Mouse (Mus musculus): ENCODE results near the gene Diaph3. TPM values are rescaled to one million over a fixed set of nuclear protein-coding genes. Genes with fewer than 3 reads are reported as not detected.

Gene Diaph3
- polyA plus RNA-seq, 1 experiment from 2014 or later, result 7.5 TPM

- DNase-seq (no peak), ATAC-seq (no peak)
- H3K4me2 ChIP-seq (ENCODE audit: low read depth, low read length), result no peak overlapping the region
- H3K27ac ChIP-seq (ENCODE audit: low read depth), result no peak overlapping the region
- no peak for TF ChIP-seq CTCF (IDR thresholded peaks at IDR 0.05; ENCODE audit: low read depth)
- TF ChIP-seq EP300 (IDR thresholded peaks at IDR 0.05; ENCODE audit: low read depth), result no peak
- no peaks in the 10 kb centered on the region for H3K27me3 ChIP-seq (ENCODE audit: insufficient read depth, low read length)
- no peaks in the 10 kb centered on the region for H3K4me1 ChIP-seq (ENCODE audit: insufficient read depth)
- H3K36me3 ChIP-seq (replicated peaks; ENCODE audit: insufficient read depth, low read length), result no peaks in the 10 kb centered on the region
- H3K9ac ChIP-seq (replicated peaks), result no peak overlapping the region
- no peaks in the 10 kb centered on the region for H3K9me3 ChIP-seq (ENCODE audit: low read length)
- H3K4me3 ChIP-seq (ENCODE audit: low read depth, low read length), result no peak overlapping the region
Measured at GRCm38 (mm10) chr14:86681951-86682350, 459.1 kb downstream of the Diaph3 start.

GRCm38 (mm10) chr14:86678992-86679391, 462.0 kb downstream of the Diaph3 start:
- Histone ChIP-seq H3K4me3 (ENCODE audit: low read depth, low read length) (no peak overlapping the region), H3K4me2 (ENCODE audit: low read depth, low read length) (no peak overlapping the region), H3K9ac (replicated peaks) (no peak overlapping the region), H3K27me3 (ENCODE audit: insufficient read depth, low read length) (no peaks in the 10 kb centered on the region), H3K9me3 (ENCODE audit: low read length) (no peaks in the 10 kb centered on the region), H3K27ac (ENCODE audit: low read depth) (no peak overlapping the region), H3K4me1 (ENCODE audit: insufficient read depth) (no peaks in the 10 kb centered on the region), H3K36me3 (replicated peaks; ENCODE audit: insufficient read depth, low read length) (no peaks in the 10 kb centered on the region)
- ATAC-seq (no peak), DNase-seq (no peak)
- TF ChIP-seq CTCF (IDR thresholded peaks at IDR 0.05; ENCODE audit: low read depth) (no peak), EP300 (IDR thresholded peaks at IDR 0.05; ENCODE audit: low read depth) (no peak)
- WGBS (ENCODE audit: insufficient replicate concordance), result 89% methylated on average over 3 of the region's 3 CpGs

GRCm38 (mm10) chr14:86678179-86678780, 462.8 kb downstream of the Diaph3 start:
- ATAC-seq, result no peak
- DNase-seq, result no peak
- Histone ChIP-seq H3K9ac (replicated peaks) (no peak overlapping the region), H3K9me3 (ENCODE audit: low read length) (no peaks in the 10 kb centered on the region), H3K4me1 (ENCODE audit: insufficient read depth) (no peaks in the 10 kb centered on the region), H3K4me2 (ENCODE audit: low read depth, low read length) (no peak overlapping the region), H3K27me3 (ENCODE audit: insufficient read depth, low read length) (no peaks in the 10 kb centered on the region), H3K27ac (ENCODE audit: low read depth) (no peak overlapping the region), H3K4me3 (ENCODE audit: low read depth, low read length) (no peak overlapping the region), H3K36me3 (replicated peaks; ENCODE audit: insufficient read depth, low read length) (no peaks in the 10 kb centered on the region)
- WGBS (ENCODE audit: insufficient replicate concordance), result 54% methylated on average over 5 of the region's 5 CpGs
- no peak for TF ChIP-seq EP300 (IDR thresholded peaks at IDR 0.05; ENCODE audit: low read depth)
- peak; percentile 53 for TF ChIP-seq CTCF (IDR thresholded peaks at IDR 0.05; ENCODE audit: low read depth)

GRCm38 (mm10) chr14:86677015-86677414, 464.0 kb downstream of the Diaph3 start:
- ATAC-seq (no peak), DNase-seq (no peak)
- Histone ChIP-seq H3K27ac (ENCODE audit: low read depth) (no peak overlapping the region), H3K9me3 (ENCODE audit: low read length) (no peaks in the 10 kb centered on the region), H3K9ac (replicated peaks) (no peak overlapping the region), H3K27me3 (ENCODE audit: insufficient read depth, low read length) (no peaks in the 10 kb centered on the region), H3K4me2 (ENCODE audit: low read depth, low read length) (no peak overlapping the region), H3K4me3 (ENCODE audit: low read depth, low read length) (no peak overlapping the region), H3K4me1 (ENCODE audit: insufficient read depth) (no peaks in the 10 kb centered on the region), H3K36me3 (replicated peaks; ENCODE audit: insufficient read depth, low read length) (no peaks in the 10 kb centered on the region)
- no peak for TF ChIP-seq EP300 (IDR thresholded peaks at IDR 0.05; ENCODE audit: low read depth)
- no peak for TF ChIP-seq CTCF (IDR thresholded peaks at IDR 0.05; ENCODE audit: low read depth)
- WGBS (ENCODE audit: insufficient replicate concordance), result 83% methylated on average over 6 of the region's 6 CpGs

GRCm38 (mm10) chr14:86675314-86675713, 465.7 kb downstream of the Diaph3 start:
- no peak for DNase-seq
- H3K9ac ChIP-seq (replicated peaks), result no peak overlapping the region
- no peak overlapping the region for H3K4me3 ChIP-seq (ENCODE audit: low read depth, low read length)
- no peak for ATAC-seq
- no peaks in the 10 kb centered on the region for H3K4me1 ChIP-seq (ENCODE audit: insufficient read depth)
- no peaks in the 10 kb centered on the region for H3K27me3 ChIP-seq (ENCODE audit: insufficient read depth, low read length)
- H3K36me3 ChIP-seq (replicated peaks; ENCODE audit: insufficient read depth, low read length), result no peaks in the 10 kb centered on the region
- no peak overlapping the region for H3K4me2 ChIP-seq (ENCODE audit: low read depth, low read length)
- 69% methylated on average over 8 of the region's 8 CpGs for WGBS (ENCODE audit: insufficient replicate concordance)
- no peak overlapping the region for H3K27ac ChIP-seq (ENCODE audit: low read depth)
- TF ChIP-seq CTCF (IDR thresholded peaks at IDR 0.05; ENCODE audit: low read depth) (no peak), EP300 (IDR thresholded peaks at IDR 0.05; ENCODE audit: low read depth) (no peak)
- H3K9me3 ChIP-seq (ENCODE audit: low read length), result no peaks in the 10 kb centered on the region

- DNase-seq (no peak), ATAC-seq (no peak)
- TF ChIP-seq EP300 (IDR thresholded peaks at IDR 0.05; ENCODE audit: low read depth) (no peak), CTCF (IDR thresholded peaks at IDR 0.05; ENCODE audit: low read depth) (no peak)
- Histone ChIP-seq H3K9me3 (ENCODE audit: low read length) (no peaks in the 10 kb centered on the region), H3K27ac (ENCODE audit: low read depth) (no peak overlapping the region), H3K9ac (replicated peaks) (no peak overlapping the region), H3K4me3 (ENCODE audit: low read depth, low read length) (no peak overlapping the region), H3K27me3 (ENCODE audit: insufficient read depth, low read length) (no peaks in the 10 kb centered on the region), H3K4me1 (ENCODE audit: insufficient read depth) (no peaks in the 10 kb centered on the region), H3K36me3 (replicated peaks; ENCODE audit: insufficient read depth, low read length) (no peaks in the 10 kb centered on the region), H3K4me2 (ENCODE audit: low read depth, low read length) (no peak overlapping the region)
- 89% methylated on average over 4 of the region's 4 CpGs for WGBS (ENCODE audit: insufficient replicate concordance)
Measured at GRCm38 (mm10) chr14:86662846-86663245, 478.2 kb downstream of the Diaph3 start.

- H3K27ac ChIP-seq (ENCODE audit: low read depth), result no peak overlapping the region
- ATAC-seq (no peak), DNase-seq (no peak)
- no peaks in the 10 kb centered on the region for H3K9me3 ChIP-seq (ENCODE audit: low read length)
- TF ChIP-seq CTCF (IDR thresholded peaks at IDR 0.05; ENCODE audit: low read depth) (no peak), EP300 (IDR thresholded peaks at IDR 0.05; ENCODE audit: low read depth) (no peak)
- H3K36me3 ChIP-seq (replicated peaks; ENCODE audit: insufficient read depth, low read length), result no peaks in the 10 kb centered on the region
- H3K4me2 ChIP-seq (ENCODE audit: low read depth, low read length), result no peak overlapping the region
- no peak overlapping the region for H3K4me3 ChIP-seq (ENCODE audit: low read depth, low read length)
- 89% methylated on average over 3 of the region's 3 CpGs for WGBS (ENCODE audit: insufficient replicate concordance)
- H3K4me1 ChIP-seq (ENCODE audit: insufficient read depth), result no peaks in the 10 kb centered on the region
- no peak overlapping the region for H3K9ac ChIP-seq (replicated peaks)
- no peaks in the 10 kb centered on the region for H3K27me3 ChIP-seq (ENCODE audit: insufficient read depth, low read length)
Measured at GRCm38 (mm10) chr14:86660556-86660955, 480.5 kb downstream of the Diaph3 start.
